Mouse (Mus musculus) ovary, adult 18-20 months (tissue): Measurements from ENCODE around the gene Btnl10.
A peak's percentile ranks its signal among the peaks of the same experiment; 100 is the strongest.

Source experiments
- DNase-seq: peaks from one replicate; pipeline ENCODE4 v3.0.0; 2022; ENCODE audit warnings: low spot score, mixed read lengths

Gene Btnl10

DNA sequence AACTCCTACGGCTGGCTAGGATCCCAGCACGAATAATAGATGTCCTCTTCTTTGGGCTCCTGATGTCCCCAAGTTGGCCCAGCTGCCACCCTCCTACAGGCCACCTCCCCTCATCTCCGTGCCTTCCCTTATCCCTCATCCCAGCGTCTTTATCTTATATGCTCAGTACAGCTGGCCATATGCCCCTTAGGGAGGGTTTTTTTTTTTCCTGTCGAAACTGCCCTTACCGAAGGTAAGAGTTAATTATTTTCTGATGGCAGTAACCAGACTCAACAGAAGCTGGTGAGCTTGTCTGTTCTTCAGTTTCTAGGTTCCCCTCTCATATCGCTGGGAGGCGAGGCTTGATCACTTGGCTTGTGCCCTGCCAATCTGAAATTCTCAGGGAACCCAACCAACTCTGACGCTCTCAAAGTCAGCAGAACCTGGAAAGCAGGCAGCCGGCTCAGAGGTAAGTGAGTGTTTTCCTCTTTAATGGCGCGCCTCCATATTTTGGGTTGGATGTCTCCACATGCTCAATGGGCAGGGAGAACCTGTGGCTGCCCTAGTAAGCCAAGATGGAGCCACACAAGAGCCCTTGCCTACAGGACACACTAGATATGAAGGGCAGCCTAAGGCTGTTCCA is at the start of gene Btnl10:
Gene Btnl10 (plus strand): TSS at position 164 of the 622 bp plus-strand sequence.
- DNase-seq = no peak

DNA sequence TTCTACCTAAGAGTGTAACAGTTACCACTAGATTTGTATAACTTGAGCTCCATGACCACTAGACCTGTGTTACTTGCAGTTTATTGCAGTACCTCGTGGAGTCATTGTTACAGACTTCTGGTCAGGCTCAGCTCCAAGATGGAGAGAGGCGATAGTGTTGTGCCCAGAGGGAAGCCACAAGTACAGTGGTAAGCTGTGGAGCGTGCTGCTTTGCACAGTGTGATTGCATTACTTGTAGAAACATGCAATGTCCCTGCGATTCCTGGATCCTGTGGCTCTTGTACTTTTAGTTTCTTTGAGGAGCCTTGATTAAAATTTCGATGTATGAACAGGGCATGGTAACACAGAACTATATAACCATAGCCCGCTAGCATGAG is 49.8 kb upstream of the Btnl10 start:
- no peak for DNase-seq

- DNase-seq = no peak
Observed at GRCm38 (mm10) chr11:58870961-58871360, 46.7 kb upstream of the Btnl10 start.

DNA sequence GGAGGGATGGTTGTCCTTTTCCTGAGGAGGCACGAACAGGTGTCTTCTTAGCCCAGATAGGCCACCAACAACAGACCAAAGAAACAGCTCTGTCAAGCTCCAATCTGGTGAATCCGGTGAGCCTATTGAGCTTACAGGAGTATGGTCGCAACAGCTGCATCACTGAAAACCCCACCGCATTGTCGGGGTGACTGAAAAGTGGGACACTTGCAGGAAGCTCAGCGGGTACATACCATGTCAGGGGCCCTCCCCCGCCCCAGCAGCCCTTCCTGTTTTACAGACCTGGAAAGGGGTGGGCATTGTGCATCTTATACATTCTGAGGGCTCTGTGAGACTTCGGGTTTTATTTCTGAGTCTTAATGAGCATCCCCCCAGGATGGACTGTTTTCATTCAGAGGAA is 34.0 kb upstream of the Btnl10 start:
- no peak for DNase-seq

GRCm38 (mm10) chr11:58890511-58890910 is 27.2 kb upstream of the Btnl10 start:
- no peak for DNase-seq

DNA sequence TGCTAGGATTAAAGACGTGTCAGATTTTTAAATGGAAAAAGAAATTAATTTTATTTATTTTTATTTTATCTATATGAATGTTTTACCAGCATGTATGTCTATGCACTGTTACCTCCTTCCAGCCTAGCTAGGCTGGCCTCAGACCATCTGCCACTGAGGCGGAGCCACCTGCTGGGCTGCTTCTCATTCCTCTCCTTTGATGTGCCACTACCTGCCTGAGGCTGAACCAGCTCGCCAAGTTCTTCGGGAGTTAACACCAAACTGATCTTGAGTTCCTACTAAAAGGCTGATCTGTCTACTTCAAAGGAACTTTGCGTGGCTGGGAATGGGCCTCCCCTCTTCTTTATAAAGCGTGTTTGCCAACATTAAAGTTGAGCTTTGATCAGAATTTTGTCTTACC is 23.3 kb upstream of the Btnl10 start:
- no peak for DNase-seq

DNA sequence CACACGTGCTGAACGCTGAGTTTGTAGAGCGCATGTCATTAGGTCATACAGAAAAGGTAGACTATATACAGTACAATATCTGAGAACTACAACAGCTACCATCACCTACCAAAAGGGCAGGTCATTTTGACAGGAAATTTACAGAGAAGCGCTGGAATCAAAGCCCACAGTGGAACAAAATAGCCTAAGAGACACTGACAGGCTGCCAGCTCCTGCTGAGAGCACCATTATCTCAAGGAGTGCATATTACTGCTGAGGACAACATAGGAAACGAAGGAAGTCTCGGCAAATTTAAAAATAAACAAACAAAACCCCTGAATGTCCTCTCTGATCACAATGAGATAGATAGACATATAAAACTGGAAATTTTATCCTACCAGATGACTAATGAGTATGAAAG is 20.2 kb upstream of the Btnl10 start:
- DNase-seq = no peak

- no peak for DNase-seq
Observed at GRCm38 (mm10) chr11:58901080-58901479, 16.6 kb upstream of the Btnl10 start.

DNA sequence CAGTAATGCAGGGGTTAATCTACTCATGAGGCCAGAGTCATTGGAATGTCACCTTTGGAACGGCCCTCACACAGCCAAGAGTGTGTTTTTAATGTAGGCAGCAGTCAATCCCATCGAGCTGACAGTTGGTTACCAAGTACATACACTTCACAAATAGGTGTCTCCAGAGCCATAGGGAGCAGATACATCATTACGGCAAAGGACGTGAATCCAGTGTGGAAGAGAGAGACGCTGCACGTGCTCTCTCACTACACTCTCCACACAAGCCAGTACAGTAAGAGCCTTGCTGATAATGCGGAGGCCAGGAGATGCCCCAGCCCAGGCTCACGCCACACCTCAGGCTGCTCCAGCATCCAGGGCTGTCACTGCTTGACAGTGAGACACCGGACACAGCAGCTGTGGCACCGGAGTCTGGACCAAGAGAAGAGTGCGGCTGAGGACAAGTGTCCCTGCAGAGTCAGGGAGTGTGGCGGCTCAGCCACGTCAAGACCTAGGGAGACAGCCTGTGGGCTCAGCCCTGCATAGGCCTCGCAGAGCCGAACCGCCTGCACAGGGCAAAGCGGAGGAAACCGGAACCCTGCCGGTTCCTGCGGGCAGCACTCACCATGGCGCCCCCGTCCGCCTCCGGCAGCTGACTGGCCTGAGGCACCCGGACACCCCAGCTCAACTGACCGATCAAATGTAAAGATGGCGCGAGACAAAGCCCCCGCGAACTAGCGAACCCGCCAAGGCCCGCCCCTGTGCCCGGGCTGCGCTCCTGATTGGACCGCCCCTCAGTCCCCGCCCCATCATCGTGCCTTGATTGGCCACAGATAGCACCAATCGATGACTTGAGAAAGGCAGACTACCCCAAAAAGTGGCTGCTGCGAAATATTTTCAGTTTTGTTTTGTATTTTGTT is 13.9 kb upstream of the Btnl10 start, which contains the start of gene Zfp39:
Gene Zfp39 (minus strand): TSS at position 715 of the 899 bp plus-strand sequence.
- DNase-seq = peak; percentile 89

DNA sequence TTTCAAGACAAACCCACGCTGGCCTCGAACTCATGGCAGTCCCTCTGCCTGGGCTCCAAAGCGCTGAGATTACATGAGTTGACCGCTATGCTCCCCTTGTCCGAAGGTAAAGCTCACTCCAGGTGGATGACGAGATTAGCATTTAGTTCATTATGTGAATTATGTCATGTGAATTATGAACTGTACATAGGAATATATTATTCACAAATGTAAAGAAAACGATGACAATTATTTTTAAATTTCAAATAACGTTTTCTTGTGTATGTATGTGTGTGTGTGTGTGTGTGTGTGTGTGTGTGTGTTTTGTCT is 13.3 kb upstream of the Btnl10 start:
- no peak for DNase-seq

GRCm38 (mm10) chr11:58904838-58905237 is 12.9 kb upstream of the Btnl10 start:
- no peak for DNase-seq

GRCm38 (mm10) chr11:58913776-58914175 is 3.9 kb upstream of the Btnl10 start:
- no peak for DNase-seq

- DNase-seq = no peak
Observed at GRCm38 (mm10) chr11:58914461-58915028, 3.2 kb upstream of the Btnl10 start.

GRCm38 (mm10) chr11:58916879-58917744 is 596 bp upstream of the Btnl10 start:
- DNase-seq = no peak

DNA sequence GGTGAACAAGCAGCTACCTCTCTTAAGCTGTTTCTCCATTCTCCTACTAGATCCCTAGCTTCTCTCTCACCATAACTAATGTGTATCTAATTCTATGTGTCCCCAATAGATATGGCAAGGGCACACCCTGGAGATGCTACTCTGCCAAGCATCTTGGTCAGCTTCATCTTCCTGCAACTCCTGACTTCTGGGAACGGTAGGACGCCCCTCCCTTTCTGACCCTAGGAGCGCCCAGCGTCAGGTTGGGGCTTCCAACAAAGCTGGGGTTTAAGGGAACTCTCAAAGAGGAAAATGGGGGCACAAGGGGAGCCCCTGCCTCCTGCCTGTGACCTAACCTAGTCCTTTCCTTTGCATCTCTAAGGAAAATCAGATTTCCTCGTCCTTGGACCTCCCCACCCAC is 1.1 kb downstream of the Btnl10 start:
- DNase-seq = no peak

GRCm38 (mm10) chr11:58922420-58922819 is 4.7 kb downstream of the Btnl10 start:
- DNase-seq = no peak

DNA sequence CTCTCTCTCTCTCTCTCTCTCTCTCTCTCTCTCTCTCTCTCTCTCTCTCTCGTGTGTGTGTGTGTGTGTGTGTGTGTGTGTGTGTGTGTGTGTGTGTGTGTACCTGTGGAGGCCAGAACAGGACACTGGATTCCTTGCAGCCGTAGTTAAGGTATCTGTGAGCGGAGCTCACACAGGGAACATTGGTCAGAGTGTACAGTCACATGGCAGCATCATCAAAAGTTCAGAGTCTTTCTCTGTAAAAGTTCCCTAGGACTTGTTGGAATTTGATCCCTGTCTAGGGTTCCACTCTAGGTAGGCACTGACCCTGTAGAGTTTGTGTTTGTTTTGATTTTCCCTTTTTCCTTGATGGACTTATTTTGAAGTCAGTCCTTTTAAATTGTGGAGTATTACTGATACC is 8.9 kb downstream of the Btnl10 start:
- DNase-seq = no peak

GRCm38 (mm10) chr11:58927053-58927452 is 9.3 kb downstream of the Btnl10 start:
- no peak for DNase-seq

DNA sequence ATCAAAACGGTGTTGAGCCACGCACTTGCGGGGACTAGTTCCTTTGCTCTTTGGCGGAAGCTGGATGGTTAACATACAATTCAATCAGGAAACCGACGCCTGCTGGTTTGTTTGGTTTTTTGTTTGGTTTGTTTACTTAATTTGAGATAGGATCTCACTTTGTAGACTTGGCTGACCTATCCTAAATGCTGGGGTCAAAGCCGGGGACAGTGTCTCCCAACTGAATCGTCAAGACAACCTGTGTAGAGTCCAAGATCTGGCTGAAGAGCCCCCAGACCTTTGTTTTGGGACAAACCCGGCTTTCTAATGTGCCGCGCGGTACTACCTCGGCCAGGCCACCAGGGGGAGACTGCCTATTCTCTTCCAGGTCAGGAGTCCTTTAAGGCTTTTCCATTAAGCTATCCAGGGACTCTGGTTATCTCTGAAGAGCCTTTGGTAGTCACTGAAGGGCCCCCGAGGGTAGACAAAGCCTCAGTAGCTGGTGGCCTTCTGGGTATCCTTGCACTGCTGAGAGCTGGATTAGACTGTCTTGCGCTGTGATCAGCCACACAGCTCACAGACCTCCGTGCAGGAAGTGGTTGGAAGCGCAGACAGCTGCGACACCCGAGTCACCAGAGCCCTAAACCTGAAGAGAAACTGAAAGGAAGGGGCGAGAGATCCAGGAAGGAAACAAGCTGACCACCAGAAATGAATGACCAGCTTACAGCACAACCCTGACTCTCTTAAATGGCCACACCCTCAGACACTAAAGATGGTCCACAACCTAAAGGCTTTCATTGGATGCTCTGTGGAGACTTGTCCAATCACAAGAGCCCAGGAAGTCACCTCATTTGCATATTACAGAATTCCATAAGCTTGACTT is 10.3 kb downstream of the Btnl10 start:
- DNase-seq = no peak

DNA sequence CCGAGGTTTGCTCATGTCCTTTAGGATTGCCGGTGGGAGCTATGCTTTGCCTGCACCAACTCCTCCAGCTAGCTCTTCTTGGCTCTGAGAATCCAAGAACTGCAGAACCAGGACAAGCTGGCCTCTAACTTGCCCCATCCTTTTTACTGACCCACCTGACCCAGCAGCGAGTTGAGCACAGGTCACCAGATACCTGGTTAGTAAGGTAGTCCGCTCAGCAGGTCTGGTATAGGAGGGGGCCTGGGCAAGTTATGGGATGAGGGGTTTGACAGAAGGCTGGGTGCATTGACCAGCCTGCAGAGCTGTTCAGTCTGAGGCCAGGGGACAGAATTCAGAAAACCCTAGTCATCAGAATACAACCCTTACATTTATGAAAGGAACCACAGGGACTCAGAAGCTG is 11.3 kb downstream of the Btnl10 start:
- DNase-seq = no peak

DNA sequence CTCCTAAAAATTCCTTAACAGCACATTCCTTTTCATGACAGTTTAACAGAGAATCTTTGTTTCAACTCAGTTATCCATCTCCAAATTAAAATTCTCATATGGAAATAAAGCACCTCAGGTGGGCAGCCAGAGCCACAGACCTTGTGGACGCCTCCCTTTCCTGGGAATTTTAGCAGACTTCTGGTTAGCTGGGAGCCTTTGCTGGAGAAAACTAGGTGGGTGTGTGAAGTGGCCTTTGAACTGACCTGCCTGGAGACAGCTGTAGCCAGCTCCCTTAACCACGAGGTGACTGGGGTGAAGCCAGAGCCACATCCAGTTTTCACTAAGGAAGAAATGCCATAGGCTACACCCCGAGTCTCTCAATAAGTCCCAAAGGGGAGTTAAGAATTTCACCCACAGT is 11.9 kb downstream of the Btnl10 start:
- DNase-seq = no peak
